17 mouse cellular contexts compared by ENCODE assay signal in the genomic region with DNA sequence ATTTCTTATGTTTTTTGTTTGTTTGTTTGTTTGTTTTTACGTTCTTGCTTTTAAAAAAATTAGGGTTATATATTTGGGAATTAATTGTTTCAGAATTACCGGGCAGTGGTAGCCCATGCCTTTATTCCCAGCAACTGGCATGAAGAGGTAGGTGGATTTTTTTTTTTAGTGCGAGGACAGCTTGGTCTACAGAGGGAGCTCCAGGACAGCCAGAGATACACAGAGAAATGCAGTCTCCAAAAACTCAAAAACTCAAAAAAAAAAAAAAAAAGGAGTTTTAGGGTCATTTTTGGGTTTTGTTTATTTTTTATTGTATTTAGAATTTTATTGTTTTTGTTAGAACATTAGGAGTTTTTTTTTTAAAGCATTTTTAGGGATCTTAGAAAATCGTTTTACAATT. TPM values are rescaled to one million over a fixed set of nuclear protein-coding genes. Genes with fewer than 3 reads are reported as not detected.
"Had no signal": no experiment of that assay in that cellular context is flagged by ENCODE, and none has a peak within 500 bp of the region (broad histone marks: within the 10 kb centered on the region; RNA-seq: fewer than 3 reads in every experiment).

No protein-coding gene starts in this region.

- H3K4me1 ChIP-seq: kidney, embryonic 15.5 days; limb, embryonic 12.5 days; liver, embryonic 13.5 days; lung, embryonic 15.5 days; megakaryocyte, embryonic 14.5 days; midbrain, embryonic 15.5 days; neural tube, embryonic 13.5 days had no signal

- H3K27ac ChIP-seq: kidney, embryonic 15.5 days; limb, embryonic 12.5 days; liver, embryonic 13.5 days; lung, embryonic 15.5 days; macrophage; midbrain, embryonic 15.5 days; neural tube, embryonic 13.5 days had no signal

- H3K4me3 ChIP-seq: kidney, embryonic 15.5 days; limb, embryonic 12.5 days; liver, embryonic 13.5 days; lung, embryonic 15.5 days; megakaryocyte, embryonic 14.5 days; midbrain, embryonic 15.5 days; neural tube, embryonic 13.5 days had no signal

- H3K9me3 ChIP-seq: kidney, embryonic 15.5 days; limb, embryonic 12.5 days; liver, embryonic 13.5 days; lung, embryonic 15.5 days; megakaryocyte, embryonic 14.5 days; midbrain, embryonic 15.5 days; neural tube, embryonic 13.5 days had no signal

- H3K36me3 ChIP-seq: kidney, embryonic 15.5 days; limb, embryonic 12.5 days; liver, embryonic 13.5 days; lung, embryonic 15.5 days; midbrain, embryonic 15.5 days; neural tube, embryonic 13.5 days had no signal

- H3K9ac ChIP-seq: kidney, embryonic 15.5 days; limb, embryonic 12.5 days; liver, embryonic 13.5 days; liver, postnatal 0 days; lung, embryonic 15.5 days; midbrain, embryonic 15.5 days; neural tube, embryonic 13.5 days had no signal

- DNase-seq: kidney, postnatal 14 days; liver; liver, embryonic 13.5 days; liver, postnatal 0 days; lung, postnatal 14 days; retina, postnatal 1 day; right cerebral cortex, postnatal 14 days had no signal

RNA-seq across cellular contexts. Expression of gene Gm17521, which starts 14.0 kb away (rescaled TPM):
- total RNA-seq: layer of hippocampus, postnatal 10 days; left cerebral cortex, postnatal 36 days; monocyte, adult 5-6 weeks had no signal

RNA-seq across cellular contexts. Expression of gene Cldn34c1, which starts 59.8 kb away (rescaled TPM):
- total RNA-seq: monocyte, adult 5-6 weeks had no signal
